Mouse (Mus musculus): ENCODE data around the gene Skap2. TPM values are rescaled to one million over a fixed set of nuclear protein-coding genes. Genes with fewer than 3 reads are reported as not detected.

The Skap2 gene
- polyA plus RNA-seq, 1 experiment from 2014 or later, result 35.5 TPM

GRCm38 (mm10) chr6:51876841-51877553 lies 135.4 kb downstream of the Skap2 start:
- H3K27ac ChIP-seq (ENCODE audit: low read depth, low read length), result peak overlapping the region; percentile 56
- H3K36me3 ChIP-seq (ENCODE audit: control insufficient read depth, insufficient read depth, low read length), result no peaks in the 10 kb centered on the region
- H3K9ac ChIP-seq (ENCODE audit: low read depth, low read length), result no peak overlapping the region
- peak; percentile 63 for ATAC-seq (replicated peaks; ENCODE audit: low FRiP score)
- H3K4me3 ChIP-seq (ENCODE audit: low read depth, low read length), result no peak overlapping the region
- H3K9me3 ChIP-seq (ENCODE audit: control insufficient read depth, low read length), result no peaks in the 10 kb centered on the region
- 51% methylated on average over 13 of the region's 13 CpGs for WGBS
- no peaks in the 10 kb centered on the region for H3K27me3 ChIP-seq (replicated peaks; ENCODE audit: control insufficient read depth, insufficient read depth, low read length)
- peak overlapping the region; percentile 31 for H3K4me2 ChIP-seq
- H3K4me1 ChIP-seq (replicated peaks; ENCODE audit: control insufficient read depth, insufficient read depth, low read length), result peaks cover 31% of the 10 kb centered on the region
- DNase-seq (ENCODE audit: low spot score), result no peak

- Histone ChIP-seq H3K4me1 (replicated peaks; ENCODE audit: control insufficient read depth, insufficient read depth, low read length) (peaks cover 28% of the 10 kb centered on the region), H3K27ac (ENCODE audit: low read depth, low read length) (no peak overlapping the region; the same call in 1 of the 2 replicates), H3K4me2 (no peak overlapping the region), H3K9me3 (ENCODE audit: control insufficient read depth, low read length) (no peaks in the 10 kb centered on the region), H3K36me3 (ENCODE audit: control insufficient read depth, insufficient read depth, low read length) (no peaks in the 10 kb centered on the region), H3K27me3 (replicated peaks; ENCODE audit: control insufficient read depth, insufficient read depth, low read length) (no peaks in the 10 kb centered on the region), H3K4me3 (ENCODE audit: low read depth, low read length) (no peak overlapping the region), H3K9ac (ENCODE audit: low read depth, low read length) (no peak overlapping the region)
- 39% methylated on average over 6 of the region's 6 CpGs for WGBS
- ATAC-seq (replicated peaks; ENCODE audit: low FRiP score) (peak; percentile 46; the same call in 1 of the 2 replicates), DNase-seq (ENCODE audit: low spot score) (no peak)
Measured at GRCm38 (mm10) chr6:51875884-51876626, 136.3 kb downstream of the Skap2 start.

GRCm38 (mm10) chr6:51874035-51874434 lies 138.3 kb downstream of the Skap2 start:
- Histone ChIP-seq H3K9ac (ENCODE audit: low read depth, low read length) (no peak overlapping the region), H3K4me1 (replicated peaks; ENCODE audit: control insufficient read depth, insufficient read depth, low read length) (peaks cover 19% of the 10 kb centered on the region), H3K4me3 (ENCODE audit: low read depth, low read length) (no peak overlapping the region), H3K27ac (ENCODE audit: low read depth, low read length) (no peak overlapping the region), H3K4me2 (no peak overlapping the region), H3K9me3 (ENCODE audit: control insufficient read depth, low read length) (no peaks in the 10 kb centered on the region), H3K27me3 (replicated peaks; ENCODE audit: control insufficient read depth, insufficient read depth, low read length) (no peaks in the 10 kb centered on the region), H3K36me3 (ENCODE audit: control insufficient read depth, insufficient read depth, low read length) (no peaks in the 10 kb centered on the region)
- no peak for ATAC-seq (replicated peaks; ENCODE audit: low FRiP score)
- 62% methylated on average over 2 of the region's 2 CpGs for WGBS
- no peak for DNase-seq (ENCODE audit: low spot score)

- WGBS, result 25% methylated on average over 1 of the region's 1 CpGs
- Histone ChIP-seq H3K27me3 (replicated peaks; ENCODE audit: control insufficient read depth, insufficient read depth, low read length) (no peaks in the 10 kb centered on the region), H3K4me2 (no peak overlapping the region), H3K4me1 (replicated peaks; ENCODE audit: control insufficient read depth, insufficient read depth, low read length) (no peaks in the 10 kb centered on the region; the same call in 1 of the 2 replicates), H3K4me3 (ENCODE audit: low read depth, low read length) (no peak overlapping the region), H3K9me3 (ENCODE audit: control insufficient read depth, low read length) (no peaks in the 10 kb centered on the region), H3K36me3 (ENCODE audit: control insufficient read depth, insufficient read depth, low read length) (no peaks in the 10 kb centered on the region), H3K27ac (ENCODE audit: low read depth, low read length) (no peak overlapping the region), H3K9ac (ENCODE audit: low read depth, low read length) (no peak overlapping the region)
- ATAC-seq (replicated peaks; ENCODE audit: low FRiP score) (no peak), DNase-seq (ENCODE audit: low spot score) (no peak)
Measured at GRCm38 (mm10) chr6:51871135-51871534, 141.2 kb downstream of the Skap2 start.

- no peak for DNase-seq (ENCODE audit: low spot score)
- no peak for ATAC-seq (replicated peaks; ENCODE audit: low FRiP score)
- 88% methylated on average over 1 of the region's 1 CpGs for WGBS
- Histone ChIP-seq H3K9ac (ENCODE audit: low read depth, low read length) (no peak overlapping the region), H3K27me3 (replicated peaks; ENCODE audit: control insufficient read depth, insufficient read depth, low read length) (no peaks in the 10 kb centered on the region), H3K4me3 (ENCODE audit: low read depth, low read length) (no peak overlapping the region), H3K4me2 (no peak overlapping the region), H3K36me3 (ENCODE audit: control insufficient read depth, insufficient read depth, low read length) (no peaks in the 10 kb centered on the region), H3K27ac (ENCODE audit: low read depth, low read length) (no peak overlapping the region), H3K9me3 (ENCODE audit: control insufficient read depth, low read length) (no peaks in the 10 kb centered on the region), H3K4me1 (replicated peaks; ENCODE audit: control insufficient read depth, insufficient read depth, low read length) (no peaks in the 10 kb centered on the region; the same call in 1 of the 2 replicates)
Measured at GRCm38 (mm10) chr6:51870294-51870693, 142.1 kb downstream of the Skap2 start.

GRCm38 (mm10) chr6:51866596-51866995 lies 145.8 kb downstream of the Skap2 start:
- Histone ChIP-seq H3K9ac (ENCODE audit: low read depth, low read length) (no peak overlapping the region), H3K36me3 (ENCODE audit: control insufficient read depth, insufficient read depth, low read length) (no peaks in the 10 kb centered on the region), H3K9me3 (ENCODE audit: control insufficient read depth, low read length) (no peaks in the 10 kb centered on the region), H3K27me3 (replicated peaks; ENCODE audit: control insufficient read depth, insufficient read depth, low read length) (no peaks in the 10 kb centered on the region), H3K27ac (ENCODE audit: low read depth, low read length) (no peak overlapping the region), H3K4me1 (replicated peaks; ENCODE audit: control insufficient read depth, insufficient read depth, low read length) (no peaks in the 10 kb centered on the region), H3K4me2 (no peak overlapping the region), H3K4me3 (ENCODE audit: low read depth, low read length) (no peak overlapping the region)
- DNase-seq (ENCODE audit: low spot score) (no peak), ATAC-seq (replicated peaks; ENCODE audit: low FRiP score) (no peak)
- whole genome bisulfite sequencing, result 78% methylated on average over 3 of the region's 3 CpGs

GRCm38 (mm10) chr6:51863508-51863907 lies 148.8 kb downstream of the Skap2 start:
- Histone ChIP-seq H3K4me3 (ENCODE audit: low read depth, low read length) (no peak overlapping the region), H3K4me1 (replicated peaks; ENCODE audit: control insufficient read depth, insufficient read depth, low read length) (no peaks in the 10 kb centered on the region), H3K4me2 (no peak overlapping the region), H3K9ac (ENCODE audit: low read depth, low read length) (no peak overlapping the region), H3K27ac (ENCODE audit: low read depth, low read length) (no peak overlapping the region), H3K36me3 (ENCODE audit: control insufficient read depth, insufficient read depth, low read length) (no peaks in the 10 kb centered on the region), H3K9me3 (ENCODE audit: control insufficient read depth, low read length) (no peaks in the 10 kb centered on the region), H3K27me3 (replicated peaks; ENCODE audit: control insufficient read depth, insufficient read depth, low read length) (no peaks in the 10 kb centered on the region)
- 75% methylated on average over 4 of the region's 4 CpGs for WGBS
- DNase-seq (ENCODE audit: low spot score) (no peak), ATAC-seq (replicated peaks; ENCODE audit: low FRiP score) (no peak)

- no peak overlapping the region for H3K4me2 ChIP-seq
- no peaks in the 10 kb centered on the region for H3K9me3 ChIP-seq (ENCODE audit: control insufficient read depth, low read length)
- no peaks in the 10 kb centered on the region for H3K27me3 ChIP-seq (replicated peaks; ENCODE audit: control insufficient read depth, insufficient read depth, low read length)
- DNase-seq (ENCODE audit: low spot score), result no peak
- no peaks in the 10 kb centered on the region for H3K36me3 ChIP-seq (ENCODE audit: control insufficient read depth, insufficient read depth, low read length)
- H3K4me1 ChIP-seq (replicated peaks; ENCODE audit: control insufficient read depth, insufficient read depth, low read length), result no peaks in the 10 kb centered on the region
- no peak for ATAC-seq (replicated peaks; ENCODE audit: low FRiP score)
- no peak overlapping the region for H3K27ac ChIP-seq (ENCODE audit: low read depth, low read length)
- H3K9ac ChIP-seq (ENCODE audit: low read depth, low read length), result no peak overlapping the region
- 34% methylated on average over 8 of the region's 8 CpGs for WGBS
- H3K4me3 ChIP-seq (ENCODE audit: low read depth, low read length), result no peak overlapping the region
Measured at GRCm38 (mm10) chr6:51860300-51860699, 152.0 kb downstream of the Skap2 start.

Measured in liver, embryonic 11.5 days (tissue).